Mouse (Mus musculus) forebrain, embryonic 11.5 days (tissue): ENCODE measurements around the gene Rbm12. TPM values are rescaled to one million over a fixed set of nuclear protein-coding genes. Genes with fewer than 3 reads are reported as not detected.

Experiments used
- ATAC-seq: fragments of 200-750 bp; cut with Nextera tagmentation; replicated peaks from 2 replicates; pipeline ENCODE4 v1.8.0; 2017; ENCODE audit warnings: moderate TSS enrichment; ENCODE audit not compliant: low FRiP score
- DNase-seq: peaks from one replicate; pipeline ENCODE4 v3.0.0-alpha.2; 2017; ENCODE audit warnings: low spot score
- H3K27ac ChIP-seq: fragments of 300-500 bp; sonication (generic); 2 replicates; pipeline ENCODE4 v1.5.1; 2014; ENCODE audit warnings: low read depth, low read length
- H3K27me3 ChIP-seq: fragments of 300-500 bp; sonication (generic); 2 replicates; pipeline ENCODE4 v1.6.1; 2014; ENCODE audit warnings: mild to moderate bottlenecking, low read length, mixed read lengths; ENCODE audit not compliant: control insufficient read depth, insufficient read depth
- H3K36me3 ChIP-seq: fragments of 300-500 bp; sonication (generic); 2 replicates; pipeline ENCODE4 v1.6.1; 2014; ENCODE audit warnings: mild to moderate bottlenecking, low read length, moderate library complexity, mixed read lengths; ENCODE audit not compliant: control insufficient read depth, insufficient read depth
- H3K4me1 ChIP-seq: fragments of 300-500 bp; sonication (generic); replicated peaks from 2 replicates; pipeline ENCODE4 v1.6.1; 2014; ENCODE audit warnings: low read length, mixed read lengths; ENCODE audit not compliant: control insufficient read depth, insufficient read depth
- H3K4me2 ChIP-seq: fragments of 300-500 bp; sonication (generic); 2 replicates; pipeline ENCODE4 v1.6.1; 2014; ENCODE audit warnings: low read depth, mild to moderate bottlenecking, low read length, moderate library complexity, mixed read lengths; ENCODE audit not compliant: severe bottlenecking
- H3K4me3 ChIP-seq: fragments of 300-500 bp; sonication (generic); 2 replicates; pipeline ENCODE4 v1.5.1; 2014; ENCODE audit warnings: low read depth, low read length
- H3K9ac ChIP-seq: fragments of 300-500 bp; sonication (generic); 2 replicates; pipeline ENCODE4 v1.6.1; 2014; ENCODE audit warnings: low read length
- H3K9me3 ChIP-seq: fragments of 300-500 bp; sonication (generic); 2 replicates; pipeline ENCODE4 v1.6.1; 2016; ENCODE audit warnings: low read length, mixed read lengths; ENCODE audit not compliant: control insufficient read depth
- WGBS: fragments of 180-500 bp; shearing (Covaris S2); extraction: QIAGEN DNeasy Blood & Tissue Kit; methylation state at CpG from one replicate; pipeline ENCODE4 v1.1.7; 2014; 5-methylcytosine and 5-hydroxymethylcytosine counted together
- polyA plus RNA-seq: library from polyadenylated mRNA; unstranded; fragments of >200 nt; fragmentation: Nextera tagmentation; extraction: Ambion mirVana; gene quantifications from 2 replicates; pipeline ENCODE4 v1.2.1, GENCODE M21; 2014

Rbm12 gene
- polyA plus RNA-seq, 1 experiment from 2014 or later = 47.6 TPM

GRCm38 (mm10) chr2:156073725-156074124, 38.1 kb downstream of the Rbm12 start:
- Histone ChIP-seq H3K4me2 (no peak overlapping the region), H3K27me3 (no peaks in the 10 kb centered on the region), H3K9ac (no peak overlapping the region), H3K36me3 (peaks cover 37% of the 10 kb centered on the region), H3K27ac (no peak overlapping the region), H3K9me3 (no peaks in the 10 kb centered on the region), H3K4me1 (no peaks in the 10 kb centered on the region), H3K4me3 (no peak overlapping the region)
- WGBS = 97% methylated on average over 15 of the region's 15 CpGs
- ATAC-seq (no peak), DNase-seq (no peak)

GRCm38 (mm10) chr2:156071236-156071635, 40.5 kb downstream of the Rbm12 start:
- DNase-seq = no peak
- H3K27me3 ChIP-seq = no peaks in the 10 kb centered on the region
- no peak overlapping the region for H3K4me2 ChIP-seq
- no peaks in the 10 kb centered on the region for H3K9me3 ChIP-seq
- no peak overlapping the region for H3K27ac ChIP-seq
- peaks cover 23% of the 10 kb centered on the region for H3K36me3 ChIP-seq
- peaks cover 2% of the 10 kb centered on the region; the same call in 1 of the 2 replicates for H3K4me1 ChIP-seq
- H3K4me3 ChIP-seq = no peak overlapping the region
- no peak for ATAC-seq
- WGBS = 96% methylated on average over 10 of the region's 10 CpGs
- no peak overlapping the region for H3K9ac ChIP-seq

- no peak for ATAC-seq
- 94% methylated on average over 10 of the region's 10 CpGs for WGBS
- H3K4me3 ChIP-seq = no peak overlapping the region
- no peaks in the 10 kb centered on the region for H3K9me3 ChIP-seq
- H3K27me3 ChIP-seq = no peaks in the 10 kb centered on the region
- no peak overlapping the region for H3K9ac ChIP-seq
- H3K36me3 ChIP-seq = peaks cover 4% of the 10 kb centered on the region; the same call in 1 of the 2 replicates
- H3K4me1 ChIP-seq = peaks cover 11% of the 10 kb centered on the region; the same call in 1 of the 2 replicates
- no peak overlapping the region for H3K4me2 ChIP-seq
- no peak for DNase-seq
- H3K27ac ChIP-seq = no peak overlapping the region
Observed at GRCm38 (mm10) chr2:156067916-156068315, 43.9 kb downstream of the Rbm12 start.

- H3K27ac ChIP-seq = no peak overlapping the region
- WGBS = 35% methylated on average over 9 of the region's 10 CpGs
Observed at GRCm38 (mm10) chr2:156066126-156066525, 45.7 kb downstream of the Rbm12 start.

GRCm38 (mm10) chr2:156065099-156066041, 46.4 kb downstream of the Rbm12 start, which contains the start of gene Spag4:
TSS of gene Spag4 (plus strand) at chr2:156065175.
- Histone ChIP-seq H3K4me2 (peak within 1 kb of the TSS; percentile 93), H3K4me1 (peaks cover 11% of the 10 kb centered on the region; the same call in 1 of the 2 replicates), H3K9ac (peak within 1 kb of the TSS; percentile 81), H3K27ac (peak within 1 kb of the TSS; percentile 57), H3K4me3 (peak within 1 kb of the TSS; percentile 62), H3K27me3 (no peaks in the 10 kb centered on the region), H3K9me3 (no peaks in the 10 kb centered on the region), H3K36me3 (peaks cover 4% of the 10 kb centered on the region; the same call in 1 of the 2 replicates)
- peak; percentile 76 for ATAC-seq
- under 1% methylated on average over 79 of the region's 81 CpGs for WGBS
- peak; percentile 92 for DNase-seq

More at GRCm38 (mm10) chr2:156066126-156066525, 45.7 kb downstream of the Rbm12 start:
- no peaks in the 10 kb centered on the region for H3K9me3 ChIP-seq
- H3K4me3 ChIP-seq = peak overlapping the region; percentile 62
- peaks cover 4% of the 10 kb centered on the region; the same call in 1 of the 2 replicates for H3K36me3 ChIP-seq
- H3K27me3 ChIP-seq = no peaks in the 10 kb centered on the region
- H3K9ac ChIP-seq = peak overlapping the region; percentile 81
- ATAC-seq = no peak
- peaks cover 11% of the 10 kb centered on the region; the same call in 1 of the 2 replicates for H3K4me1 ChIP-seq
- peak overlapping the region; percentile 93 for H3K4me2 ChIP-seq
- DNase-seq = no peak

- Histone ChIP-seq H3K4me1 (no peaks in the 10 kb centered on the region), H3K36me3 (no peaks in the 10 kb centered on the region), H3K27ac (no peak within 1 kb of the TSS), H3K9ac (no peak within 1 kb of the TSS), H3K4me2 (no peak within 1 kb of the TSS), H3K9me3 (no peaks in the 10 kb centered on the region), H3K27me3 (no peaks in the 10 kb centered on the region), H3K4me3 (no peak within 1 kb of the TSS)
- DNase-seq (no peak), ATAC-seq (no peak)
- WGBS = 82% methylated on average over 9 of the region's 9 CpGs
Observed at GRCm38 (mm10) chr2:156052816-156053215, 59.0 kb downstream of the Rbm12 start, which contains the start of gene Fer1l4. TSS of gene Fer1l4 (minus strand) at chr2:156052947.

GRCm38 (mm10) chr2:156047929-156048328, 63.8 kb downstream of the Rbm12 start:
- Histone ChIP-seq H3K4me1 (no peaks in the 10 kb centered on the region), H3K27me3 (no peaks in the 10 kb centered on the region; the same call in 1 of the 2 replicates), H3K27ac (no peak overlapping the region), H3K9ac (no peak overlapping the region), H3K4me2 (peak overlapping the region; percentile 26; the same call in 1 of the 2 replicates), H3K4me3 (no peak overlapping the region), H3K9me3 (no peaks in the 10 kb centered on the region), H3K36me3 (no peaks in the 10 kb centered on the region)
- ATAC-seq (no peak), DNase-seq (no peak)
- 7% methylated on average over 19 of the region's 19 CpGs for WGBS

- H3K27ac ChIP-seq = no peak overlapping the region
- no peak overlapping the region for H3K9ac ChIP-seq
- ATAC-seq (no peak), DNase-seq (no peak)
- H3K4me1 ChIP-seq = no peaks in the 10 kb centered on the region
- H3K4me2 ChIP-seq = no peak overlapping the region
- no peaks in the 10 kb centered on the region; the same call in 1 of the 2 replicates for H3K27me3 ChIP-seq
- 79% methylated on average over 8 of the region's 8 CpGs for whole genome bisulfite sequencing
- no peaks in the 10 kb centered on the region for H3K9me3 ChIP-seq
- no peaks in the 10 kb centered on the region for H3K36me3 ChIP-seq
- H3K4me3 ChIP-seq = no peak overlapping the region
Observed at GRCm38 (mm10) chr2:156042903-156043302, 68.9 kb downstream of the Rbm12 start.
